Comparison of ENCODE assay signal across 20 mouse cellular contexts in the genomic region with DNA sequence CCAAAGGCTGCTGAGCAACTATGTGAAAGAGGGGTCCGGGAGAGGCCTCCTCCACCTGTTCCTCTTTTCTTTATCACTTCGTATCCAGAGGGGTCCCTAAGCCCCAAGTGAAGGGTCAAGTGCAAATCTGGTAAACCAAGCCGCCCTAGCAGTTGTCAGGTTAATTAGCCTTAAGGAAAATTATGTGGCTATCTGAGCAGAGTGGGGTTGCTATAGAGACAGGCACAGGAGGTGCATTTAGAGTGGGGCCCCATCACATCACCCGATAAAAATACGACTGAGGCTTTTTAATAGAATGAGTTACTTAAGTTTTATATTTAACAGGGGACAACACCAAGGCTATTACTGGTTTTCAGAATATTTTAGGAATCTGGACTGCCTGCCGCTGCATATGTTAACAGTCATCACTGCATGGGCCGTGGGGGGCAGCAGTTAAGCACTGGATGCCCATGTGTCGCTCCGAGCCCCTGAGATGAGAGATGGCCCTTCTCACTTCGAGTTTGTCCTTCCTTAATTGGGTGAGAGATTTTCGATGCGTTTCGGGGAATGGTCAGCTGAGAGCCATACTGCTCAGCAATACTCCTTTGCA. TPM values are rescaled to one million over a fixed set of nuclear protein-coding genes. Genes with fewer than 3 reads are reported as not detected.
"Had no signal": no experiment of that assay in that cellular context is flagged by ENCODE, and none has a peak within 500 bp of the region (broad histone marks: within the 10 kb centered on the region; RNA-seq: fewer than 3 reads in every experiment).

No protein-coding gene starts in this region.

- H3K4me2 ChIP-seq: liver, embryonic 15.5 days; lung, embryonic 15.5 days; midbrain, embryonic 11.5 days; midbrain, embryonic 13.5 days; midbrain, embryonic 15.5 days; neural tube, embryonic 13.5 days; stomach, embryonic 15.5 days had no signal

- H3K27ac ChIP-seq: liver, embryonic 15.5 days; lung, embryonic 15.5 days; macrophage; midbrain, embryonic 13.5 days; midbrain, embryonic 15.5 days; neural tube, embryonic 13.5 days; stomach, embryonic 15.5 days; stomach, postnatal 0 days had no signal

- H3K36me3 ChIP-seq: liver, embryonic 15.5 days; lung, embryonic 15.5 days; midbrain, embryonic 13.5 days; midbrain, embryonic 15.5 days; neural tube, embryonic 13.5 days; stomach, embryonic 15.5 days had no signal

- H3K9me3 ChIP-seq: liver, embryonic 15.5 days; lung, embryonic 15.5 days; midbrain, embryonic 13.5 days; midbrain, embryonic 15.5 days; neural tube, embryonic 13.5 days; stomach, embryonic 15.5 days had no signal

- H3K9ac ChIP-seq: liver, embryonic 15.5 days; liver, postnatal 0 days; lung, embryonic 15.5 days; midbrain, embryonic 13.5 days; midbrain, embryonic 15.5 days; neural tube, embryonic 13.5 days; stomach, embryonic 15.5 days had no signal

- H3K4me3 ChIP-seq: liver, embryonic 15.5 days; lung, embryonic 15.5 days; megakaryocyte, embryonic 14.5 days; midbrain, embryonic 13.5 days; midbrain, embryonic 15.5 days; neural tube, embryonic 13.5 days; stomach, embryonic 15.5 days had no signal

- H3K27me3 ChIP-seq: liver, embryonic 15.5 days; lung, embryonic 15.5 days; midbrain, embryonic 13.5 days; midbrain, embryonic 15.5 days; neural tube, embryonic 13.5 days had no signal

- ATAC-seq: liver, postnatal 0 days; lung, postnatal 0 days; midbrain, embryonic 15.5 days had no signal

- H3K4me1 ChIP-seq: liver, embryonic 15.5 days; lung, embryonic 15.5 days; midbrain, embryonic 15.5 days; neural tube, embryonic 13.5 days; stomach, embryonic 15.5 days had no signal

- DNase-seq: liver, postnatal 0 days; lung, adult 2 months; lung, postnatal 14 days; lung, postnatal 36 days; right cerebral cortex, postnatal 14 days; thymus, adult 2 months; thymus, postnatal 25 days; thymus, postnatal 4 days had no signal

RNA-seq across cellular contexts. Expression of a gene that starts 3.3 kb away (rescaled TPM):
- polyA plus RNA-seq: liver, postnatal 0 days; lung, embryonic 15.5 days; lung, postnatal 0 days; macrophage; midbrain, embryonic 11.5 days; midbrain, embryonic 13.5 days; midbrain, embryonic 15.5 days; neural tube, embryonic 13.5 days; spleen, adult 2 months; stomach, embryonic 15.5 days; stomach, postnatal 0 days had no signal
